Mouse (Mus musculus) heart, adult 9 months (tissue): ENCODE data around the gene Gkn1.

Experiments used
- DNase-seq, 2 experiments: peaks; one replicate each; pipeline ENCODE4 v3.0.0; 2022; ENCODE audit warnings: low spot score in 2 of 2

The Gkn1 gene

DNA sequence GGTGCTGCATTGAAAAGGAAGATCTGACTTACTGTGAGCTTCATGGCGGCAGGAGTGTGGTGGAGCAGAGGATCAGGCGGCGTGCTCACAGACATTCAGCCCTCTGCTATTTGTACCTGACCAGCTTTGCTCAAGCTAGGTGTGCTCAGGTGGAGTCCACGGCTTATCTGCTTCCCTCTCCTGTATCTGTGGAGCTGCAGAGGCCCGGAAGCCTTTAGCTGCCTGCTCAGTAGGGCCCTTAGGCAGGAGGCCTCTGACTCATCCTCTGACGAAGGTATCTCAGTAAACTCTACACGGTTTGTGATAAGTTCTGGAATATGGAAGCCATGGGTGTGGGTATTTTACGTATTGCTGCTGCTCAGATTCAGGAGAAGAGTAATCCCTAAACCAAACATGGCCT is at the start of gene Gkn1:
Gene Gkn1, minus strand, starts transcription at position 114 of the 400 bp plus-strand sequence.
- DNase-seq: no peak

DNA sequence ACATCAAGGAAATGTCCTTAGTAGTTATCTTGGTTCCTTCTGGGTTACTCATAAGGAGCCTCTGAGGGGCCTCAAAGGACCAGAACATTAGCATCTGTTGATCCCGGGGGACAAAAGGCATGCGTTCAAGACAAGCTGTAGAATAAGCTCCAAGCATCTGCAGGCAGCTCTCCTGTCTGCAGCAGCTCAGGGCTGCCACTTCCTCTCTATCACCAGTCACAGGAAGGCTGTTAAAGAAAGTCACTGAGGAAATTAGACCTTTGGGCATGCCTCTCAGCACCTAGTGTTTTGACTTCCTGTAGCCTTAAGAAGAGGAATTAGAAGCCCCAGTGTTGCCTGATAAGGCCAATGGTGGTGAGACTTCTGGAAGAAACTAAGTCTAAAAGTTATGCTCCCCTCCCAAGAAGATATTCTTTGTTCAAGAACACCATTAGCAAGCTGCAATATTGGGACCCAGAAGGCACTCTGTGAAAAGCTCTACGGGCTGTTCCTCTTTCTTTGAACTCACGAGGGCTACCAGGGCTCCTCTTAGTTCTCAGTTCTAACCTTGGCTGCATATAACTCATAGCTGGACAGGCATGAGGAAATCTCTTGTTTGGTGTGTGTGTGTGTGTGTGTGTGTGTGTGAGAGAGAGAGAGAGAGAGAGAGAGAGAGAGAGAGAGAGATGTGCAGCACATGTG is 49.3 kb upstream of the Gkn1 start:
- DNase-seq: no peak

GRCm38 (mm10) chr6:87399137-87399536 is 48.4 kb upstream of the Gkn1 start:
- peak in 1 of 2 experiments; percentile 43 for DNase-seq

DNA sequence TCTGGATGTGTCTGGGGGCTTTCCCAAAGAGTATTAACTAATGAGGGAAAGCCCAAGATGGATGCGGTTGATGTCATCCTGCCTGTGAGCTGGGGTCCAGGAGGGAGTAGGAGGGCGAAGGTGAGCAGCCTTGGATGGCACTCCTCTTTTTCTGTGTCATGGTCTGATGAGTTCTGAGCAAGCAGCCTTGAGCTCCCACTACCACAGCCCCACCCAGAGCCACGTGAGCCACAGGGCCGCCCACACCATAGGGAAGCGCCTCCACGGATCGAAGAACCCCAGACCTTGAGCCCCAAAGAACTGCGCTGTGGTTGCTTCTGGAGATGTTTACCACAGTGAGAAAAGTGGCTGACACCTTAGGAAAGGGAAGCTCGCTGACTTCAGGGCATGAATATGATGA is 44.0 kb upstream of the Gkn1 start:
- DNase-seq: no peak

DNA sequence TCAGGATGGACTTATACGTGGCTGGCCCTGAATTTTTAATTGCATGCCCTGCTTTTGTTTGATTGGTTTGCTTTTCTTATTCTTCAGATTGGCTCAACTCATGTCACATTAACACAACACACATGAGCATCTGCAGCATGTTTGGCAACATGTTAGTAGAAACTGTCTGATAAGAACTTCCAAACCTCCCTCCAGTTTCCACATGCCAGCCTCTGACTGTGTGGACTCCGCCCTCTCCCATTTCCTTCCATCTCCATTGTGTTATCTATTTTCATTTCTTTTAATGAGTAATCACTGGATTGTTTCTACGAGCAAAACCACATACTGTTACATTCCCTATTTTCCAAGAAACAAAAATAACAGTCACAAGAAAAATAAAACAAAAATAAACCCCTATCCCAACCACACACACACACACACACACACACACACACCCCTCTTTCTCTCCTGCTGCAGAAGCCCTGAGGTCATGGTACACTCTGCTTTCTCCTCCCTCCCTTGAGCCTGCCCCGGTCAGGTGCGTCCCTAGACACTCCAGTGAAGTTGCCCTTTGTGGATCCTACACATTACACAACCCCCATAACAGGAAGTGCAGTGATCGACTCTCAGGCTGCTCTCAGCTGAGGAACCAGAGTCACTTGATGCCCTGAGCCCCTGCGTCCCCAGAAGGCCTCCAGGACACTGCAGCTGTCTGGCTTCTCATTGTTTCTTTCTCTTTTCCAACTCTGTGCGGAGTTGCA is 42.9 kb upstream of the Gkn1 start:
- no peak for DNase-seq

DNA sequence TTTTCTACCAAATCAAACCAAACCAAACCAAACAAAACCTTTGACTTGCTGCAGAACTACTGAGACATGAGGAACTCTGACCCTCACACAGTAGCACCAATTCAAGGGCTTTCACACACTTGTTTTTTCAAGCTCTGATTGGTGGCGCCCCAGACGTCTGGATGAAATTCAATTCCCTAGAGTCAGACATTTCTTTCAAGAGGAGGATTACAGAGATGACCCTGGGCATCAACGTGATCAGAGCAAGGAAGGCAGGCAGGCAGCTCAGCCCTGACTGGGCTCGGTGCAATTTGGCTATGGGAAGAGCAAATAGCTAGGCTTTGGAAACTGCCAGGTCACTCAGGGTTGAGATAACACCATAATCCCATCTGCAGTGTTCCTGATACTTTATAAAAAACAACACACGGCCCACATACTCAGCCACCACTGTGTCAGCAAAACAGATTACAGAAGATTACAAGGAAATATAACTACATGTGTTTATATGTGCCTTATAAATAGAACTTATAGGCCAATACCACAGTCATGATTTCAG is 38.8 kb upstream of the Gkn1 start:
- no peak for DNase-seq

GRCm38 (mm10) chr6:87388877-87389276 is 38.1 kb upstream of the Gkn1 start, which contains the start of gene Gkn3:
TSS of gene Gkn3 (minus strand) at chr6:87388935.
- DNase-seq: no peak

- DNase-seq: no peak
Observed at GRCm38 (mm10) chr6:87386681-87387080, 35.9 kb upstream of the Gkn1 start.

DNA sequence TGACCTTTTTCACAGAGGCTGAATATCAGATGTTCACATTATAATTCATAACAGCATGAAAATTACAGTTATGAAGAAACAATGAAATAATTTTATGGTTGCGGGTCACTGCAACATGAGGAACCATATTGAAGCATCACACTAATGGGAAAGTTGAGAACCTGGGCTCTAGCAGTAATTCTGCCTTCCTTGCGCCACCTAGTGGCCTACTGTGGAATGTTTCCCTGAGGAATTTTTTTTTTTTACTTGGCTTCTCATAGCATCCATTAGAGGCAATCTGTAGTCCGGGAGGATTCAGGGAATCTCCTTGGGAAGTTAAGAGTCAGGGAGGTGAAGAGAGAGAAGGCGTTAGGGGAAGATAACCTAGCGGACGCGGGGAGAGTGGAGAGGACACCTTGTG is 35.5 kb upstream of the Gkn1 start:
- peak; percentile 13 to 57 for DNase-seq

- no peak for DNase-seq
Observed at GRCm38 (mm10) chr6:87384761-87385160, 34.0 kb upstream of the Gkn1 start.

- DNase-seq: no peak
Observed at GRCm38 (mm10) chr6:87383926-87384691, 33.4 kb upstream of the Gkn1 start.

DNA sequence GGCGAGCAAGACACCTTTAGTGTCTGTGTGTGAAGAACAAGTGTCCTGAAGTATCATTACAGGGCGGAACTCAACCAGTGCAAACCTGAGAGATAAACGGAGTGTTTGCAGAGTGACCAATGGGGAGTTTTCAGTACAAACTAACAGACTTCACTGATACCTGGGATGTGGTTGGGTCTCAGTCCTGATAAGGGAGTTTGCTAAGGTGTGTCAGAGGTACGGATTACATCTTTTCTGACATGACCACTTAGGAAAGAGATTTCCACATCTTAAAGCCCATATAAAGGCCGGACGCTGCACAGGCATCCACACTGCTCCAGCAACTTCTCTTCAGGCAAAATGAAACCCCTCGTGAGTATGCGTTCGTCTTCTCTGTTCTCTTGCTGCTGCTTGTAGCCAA is 22.3 kb upstream of the Gkn1 start, which contains the start of gene Gkn2:
Gene Gkn2, plus strand, starts transcription at position 301 of the 400 bp plus-strand sequence.
- DNase-seq: no peak

DNA sequence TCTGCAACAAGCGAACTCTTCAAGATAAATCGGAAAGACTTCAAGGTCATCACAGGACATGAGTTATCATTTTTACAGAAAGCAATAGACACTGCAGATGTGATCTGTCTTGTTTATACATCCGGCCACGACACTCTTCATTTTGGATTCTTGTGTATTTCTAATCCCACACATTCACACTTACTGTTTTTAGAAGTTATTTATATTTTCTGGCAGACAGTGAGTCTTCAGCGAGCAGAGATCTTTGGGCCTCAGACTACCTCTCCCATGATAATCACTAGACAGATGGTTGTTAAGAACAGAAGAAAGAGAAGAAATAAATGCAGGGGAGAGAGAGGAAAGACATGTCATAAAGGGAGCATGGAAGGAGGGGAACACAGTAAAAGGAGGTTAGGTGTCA is 18.5 kb upstream of the Gkn1 start:
- no peak for DNase-seq

DNA sequence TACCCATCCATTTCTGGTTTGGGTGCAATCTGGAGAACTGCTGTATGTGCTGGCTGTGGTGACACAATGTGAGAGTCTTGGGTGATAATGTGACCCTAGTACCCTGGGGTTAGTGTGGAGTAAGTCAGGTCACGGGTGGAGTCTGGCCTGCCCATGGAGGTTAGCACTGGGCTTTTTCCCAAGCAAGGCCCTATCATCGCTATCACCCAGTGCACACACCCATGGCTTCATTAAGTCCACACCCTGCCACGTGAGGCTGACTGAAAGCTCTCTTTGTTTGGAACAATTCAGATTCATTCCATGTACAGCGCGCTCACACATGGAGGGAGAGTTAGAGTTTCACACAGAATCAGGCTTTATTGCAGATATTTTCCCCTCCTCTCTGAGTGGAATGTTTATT is 3.7 kb upstream of the Gkn1 start:
- DNase-seq: peak in 1 of 2 experiments; percentile 11

- DNase-seq: no peak
Observed at GRCm38 (mm10) chr6:87335935-87336295, 14.8 kb downstream of the Gkn1 start.

DNA sequence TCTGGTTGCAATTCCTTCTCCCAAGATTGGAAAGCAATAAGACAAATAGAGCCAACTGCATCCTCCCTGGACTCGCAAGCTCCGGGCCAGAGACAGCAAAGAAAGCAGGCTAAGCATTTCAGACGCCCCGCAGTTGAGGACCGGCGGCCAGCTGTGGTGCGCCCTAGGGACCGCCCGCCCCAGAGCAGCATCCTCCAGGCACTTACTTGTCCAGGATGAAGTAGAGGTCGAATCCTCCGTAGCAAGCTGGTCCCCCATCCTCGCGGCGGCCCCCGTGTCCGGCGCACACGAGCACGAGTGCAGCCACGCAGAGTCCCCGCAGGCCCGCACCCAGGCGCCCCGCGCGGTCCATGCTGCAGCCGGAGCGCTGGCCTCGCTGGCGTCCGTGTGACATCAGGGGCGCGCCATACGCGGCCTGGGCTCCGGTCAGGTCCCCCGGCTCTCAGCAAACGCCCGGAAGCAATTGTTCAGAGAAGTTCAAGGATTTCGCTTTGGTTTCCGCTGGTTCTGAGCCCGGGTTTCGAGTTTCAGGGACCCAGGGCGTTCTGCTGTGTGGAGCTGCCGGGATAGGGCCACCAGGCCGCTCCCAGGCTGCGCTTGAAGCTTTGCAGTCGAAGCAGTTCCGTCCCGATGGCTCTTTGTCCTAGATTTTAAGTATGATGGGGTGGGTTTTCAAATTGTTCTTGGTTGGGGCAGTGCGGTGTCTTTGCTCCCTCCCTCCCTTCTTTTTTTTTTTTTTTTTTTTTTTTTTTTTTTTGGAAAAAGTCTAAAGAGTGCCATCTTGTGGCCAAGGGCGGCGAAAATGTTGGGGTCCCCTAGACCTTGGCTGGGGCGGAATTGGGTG is 15.4 kb downstream of the Gkn1 start, which contains the start of gene Antxr1:
Gene Antxr1, minus strand, starts transcription at position 731 of the 844 bp plus-strand sequence.
- peak; percentile 50 to 60 for DNase-seq

DNA sequence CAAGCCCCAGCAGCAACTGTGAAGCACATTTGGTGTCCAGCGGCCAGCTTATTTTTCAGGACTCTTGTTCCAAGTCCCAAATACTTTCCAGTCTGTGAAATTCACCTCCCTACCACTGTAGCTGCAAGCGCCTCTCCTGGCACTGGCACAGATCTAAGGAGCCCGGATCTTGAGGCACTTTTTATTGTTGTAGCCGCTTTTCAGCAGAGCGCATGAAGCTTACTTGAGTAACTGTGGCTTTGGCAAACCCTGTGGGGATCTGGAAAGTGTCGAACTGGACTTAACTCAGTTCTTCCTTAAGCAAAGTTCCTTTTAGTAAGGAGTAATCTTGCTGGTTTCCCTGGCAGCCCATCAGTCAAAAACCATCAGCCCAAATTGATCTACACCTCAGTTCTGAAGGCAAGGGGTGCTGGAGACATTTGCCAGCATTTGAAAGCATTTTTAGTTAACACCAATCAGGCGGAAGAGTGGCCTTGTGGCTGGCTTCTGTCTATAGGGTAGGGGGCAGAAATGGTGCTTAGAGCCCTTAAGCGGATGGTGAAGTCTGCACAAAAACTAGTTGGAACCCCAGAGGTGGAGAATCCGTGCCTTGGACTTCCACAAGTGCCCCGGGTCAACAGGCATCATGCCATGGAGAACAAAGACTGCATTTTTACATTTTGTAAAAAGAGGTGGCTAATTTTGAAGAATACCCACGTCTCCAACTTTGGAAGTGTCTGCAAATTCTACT is 16.2 kb downstream of the Gkn1 start:
- DNase-seq: peak in 1 of 2 experiments; percentile 31

GRCm38 (mm10) chr6:87332380-87332779 is 18.4 kb downstream of the Gkn1 start:
- DNase-seq: no peak

DNA sequence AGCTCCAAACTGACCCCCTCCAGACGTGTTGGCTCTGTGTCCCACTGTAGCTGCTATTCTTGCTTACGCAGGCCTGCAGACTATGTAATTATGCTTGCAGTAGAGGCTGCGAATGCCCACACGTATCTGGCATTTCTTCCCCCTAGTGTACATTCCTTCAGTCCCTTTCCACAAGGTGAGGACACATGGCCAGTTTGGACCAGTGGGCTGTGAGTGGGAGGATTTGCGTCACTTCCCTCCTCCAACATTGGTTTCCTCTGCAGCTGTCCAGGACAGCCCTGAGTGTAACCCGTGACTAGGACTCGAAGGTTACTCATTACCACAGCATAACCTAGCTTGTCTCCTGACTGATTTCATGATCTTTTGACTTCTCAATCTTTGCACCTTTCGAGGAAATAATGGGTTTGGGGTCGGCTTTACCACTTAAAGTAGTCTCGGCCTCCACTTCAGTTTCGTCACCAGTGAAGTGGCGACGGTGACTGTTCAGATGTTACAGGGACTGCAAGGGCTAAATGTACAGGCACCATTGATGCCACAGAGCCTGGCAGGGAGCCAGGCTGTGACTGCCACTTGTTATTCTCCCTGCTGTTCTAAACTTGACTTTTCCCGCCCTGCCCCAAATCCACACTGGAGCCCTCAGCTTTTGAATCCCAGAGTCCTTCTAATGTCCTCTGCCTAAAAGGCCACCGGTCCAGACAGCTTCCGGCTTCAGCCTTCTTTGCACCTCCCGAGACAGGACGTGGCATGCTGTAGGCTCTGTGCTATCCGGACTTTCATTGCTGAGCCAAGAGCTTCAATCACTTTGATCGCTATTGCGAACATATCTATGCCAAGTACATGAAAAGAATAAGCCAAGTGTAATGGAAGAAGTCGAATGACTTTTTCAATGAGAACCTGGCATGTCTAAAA is 22.2 kb downstream of the Gkn1 start:
- no peak for DNase-seq
